Mouse (Mus musculus) neural tube, embryonic 14.5 days (tissue): ENCODE measurements around the gene Dock9. TPM values are rescaled to one million over a fixed set of nuclear protein-coding genes. Genes with fewer than 3 reads are reported as not detected.
"Not testable (repeated sequence)": the region's sequence is repeated elsewhere in the genome, so short reads cannot be mapped to it uniquely, and the experiment has no call there.

ENCODE experiments used
- ATAC-seq: fragments of 200-750 bp; cut with Nextera tagmentation; 2 replicates; pipeline ENCODE4 v1.8.0; 2017; ENCODE audit warnings: low read depth, mild to moderate bottlenecking, moderate TSS enrichment, moderate library complexity
- H3K27ac ChIP-seq: fragments of 300-500 bp; sonication (generic); 2 replicates; pipeline ENCODE4 v1.5.1; 2014; ENCODE audit warnings: low read depth, mild to moderate bottlenecking, control low read depth, low read length, moderate library complexity, mixed read lengths
- H3K27me3 ChIP-seq: fragments of 300-500 bp; sonication (generic); 2 replicates; pipeline ENCODE4 v1.6.1; 2014; ENCODE audit warnings: low read length; ENCODE audit not compliant: control insufficient read depth, insufficient read depth
- H3K36me3 ChIP-seq: fragments of 300-500 bp; sonication (generic); 2 replicates; pipeline ENCODE4 v1.6.1; 2014; ENCODE audit warnings: low read length, mixed read lengths; ENCODE audit not compliant: control insufficient read depth, insufficient read depth
- H3K4me1 ChIP-seq: fragments of 300-500 bp; sonication (generic); 2 replicates; pipeline ENCODE4 v1.6.1; 2014; ENCODE audit warnings: low read length; ENCODE audit not compliant: control insufficient read depth, insufficient read depth
- H3K4me2 ChIP-seq: fragments of 300-500 bp; sonication (generic); 2 replicates; pipeline ENCODE4 v1.6.1; 2014; ENCODE audit warnings: mild to moderate bottlenecking, low read depth, low read length, control low read depth
- H3K4me3 ChIP-seq: fragments of 300-500 bp; sonication (generic); 2 replicates; pipeline ENCODE4 v1.5.1; 2014; ENCODE audit warnings: low read depth, low read length, control low read depth, mixed read lengths
- H3K9ac ChIP-seq: fragments of 300-500 bp; sonication (generic); replicated peaks from 2 replicates; pipeline ENCODE4 v1.6.1; 2014; ENCODE audit warnings: low read depth, mild to moderate bottlenecking, control low read depth, low read length, mixed read lengths
- H3K9me3 ChIP-seq: fragments of 300-500 bp; sonication (generic); 2 replicates; pipeline ENCODE4 v1.6.1; 2016; ENCODE audit warnings: low read length; ENCODE audit not compliant: control insufficient read depth
- WGBS: fragments of 180-500 bp; shearing (Covaris S2); extraction: QIAGEN DNeasy Blood & Tissue Kit; methylation state at CpG from one replicate; pipeline ENCODE4 v1.1.7; 2014; 5-methylcytosine and 5-hydroxymethylcytosine counted together
- polyA plus RNA-seq: library from polyadenylated mRNA; unstranded; fragments of >200 nt; fragmentation: Nextera tagmentation; extraction: Ambion mirVana; gene quantifications from 2 replicates; pipeline ENCODE4 v1.2.1, GENCODE M21; 2014

The Dock9 gene
- polyA plus RNA-seq, 1 experiment from 2014 or later, result 13.2 TPM

DNA sequence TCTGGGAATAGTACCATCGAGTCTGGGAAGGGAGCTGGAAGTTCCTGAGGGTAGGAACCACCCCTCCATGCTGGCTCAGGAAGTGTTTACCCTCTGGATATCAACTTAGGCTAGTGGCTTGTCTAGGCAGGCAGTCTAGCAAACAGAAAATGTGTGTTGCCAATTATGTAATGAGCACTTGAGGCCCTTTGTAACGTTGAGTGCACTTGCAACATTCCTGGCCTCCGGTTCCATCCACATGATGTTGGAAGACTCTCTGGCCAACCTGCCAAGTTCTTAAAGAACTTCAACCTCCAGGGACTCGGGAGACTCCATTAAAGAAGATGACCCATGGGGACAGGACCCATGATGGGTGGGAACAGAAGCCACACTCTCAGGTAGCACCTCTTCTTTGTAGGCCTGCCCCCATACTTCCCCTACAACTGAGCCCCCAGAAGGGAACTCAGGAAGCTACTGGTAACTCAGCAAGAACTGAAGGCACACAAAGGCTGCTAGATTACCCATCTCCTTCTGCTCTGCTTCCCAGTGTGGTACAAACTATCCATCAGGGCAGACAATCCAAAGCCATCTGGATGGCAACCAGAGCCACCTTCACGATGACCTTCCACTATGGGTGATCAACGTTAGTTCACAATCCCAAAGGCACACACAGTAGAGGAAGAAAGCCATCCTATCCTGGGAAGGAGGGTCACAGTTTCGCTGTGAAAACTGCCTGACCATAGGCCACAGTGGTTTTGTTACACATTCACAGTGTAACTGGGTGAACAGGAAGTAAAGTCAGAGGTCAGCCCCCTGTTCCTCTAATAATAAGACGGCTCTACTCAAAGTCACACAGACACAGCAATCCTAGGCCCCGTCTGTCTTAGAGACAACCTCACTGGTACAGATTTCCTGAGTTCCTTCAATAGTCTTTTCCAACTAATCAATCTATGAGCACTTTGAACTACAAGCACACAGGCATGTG, 77.7 kb downstream of the Dock9 start:
- WGBS, result 82% methylated on average over 9 of the region's 9 CpGs
- no peak for ATAC-seq

DNA sequence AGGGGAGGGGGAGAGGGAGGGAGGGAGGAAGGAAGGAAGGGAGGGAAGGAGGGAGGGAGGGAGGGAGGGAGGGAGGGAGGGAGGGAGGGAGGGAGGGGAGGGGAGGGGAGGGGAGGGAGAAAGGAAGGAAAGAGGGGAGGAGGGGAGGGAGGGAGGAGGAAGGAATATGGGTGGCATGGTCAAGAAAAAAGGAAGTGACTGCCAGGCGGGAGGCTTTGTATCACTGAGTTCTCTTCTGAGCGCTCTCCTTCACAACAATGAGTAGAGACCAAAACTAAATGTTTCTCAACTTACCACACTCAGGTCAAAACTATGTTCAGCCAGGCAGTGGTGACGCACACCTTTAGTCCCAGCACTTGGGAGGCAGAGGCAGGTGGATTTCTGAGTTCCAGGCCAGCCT, 82.8 kb downstream of the Dock9 start:
- WGBS, result 91% methylated on average over 3 of the region's 3 CpGs
- not testable (repeated sequence) for H3K27me3 ChIP-seq, ATAC-seq, H3K4me2 ChIP-seq, H3K4me1 ChIP-seq, H3K9ac ChIP-seq, H3K36me3 ChIP-seq, H3K4me3 ChIP-seq, H3K27ac ChIP-seq, H3K9me3 ChIP-seq

More for the DNA sequence above, 77.7 kb downstream of the Dock9 start:
- 0 out of 2 replicates have a peak, but pooled peaks cover 5% of the 10 kb centered on the region for H3K4me1 ChIP-seq
- no peaks in the 10 kb centered on the region for H3K9me3 ChIP-seq
- no peaks in the 10 kb centered on the region for H3K36me3 ChIP-seq
- H3K27ac ChIP-seq, result no peak overlapping the region
- H3K9ac ChIP-seq, result no peak overlapping the region
- no peak overlapping the region for H3K4me2 ChIP-seq
- H3K4me3 ChIP-seq, result no peak overlapping the region
- no peaks in the 10 kb centered on the region for H3K27me3 ChIP-seq

DNA sequence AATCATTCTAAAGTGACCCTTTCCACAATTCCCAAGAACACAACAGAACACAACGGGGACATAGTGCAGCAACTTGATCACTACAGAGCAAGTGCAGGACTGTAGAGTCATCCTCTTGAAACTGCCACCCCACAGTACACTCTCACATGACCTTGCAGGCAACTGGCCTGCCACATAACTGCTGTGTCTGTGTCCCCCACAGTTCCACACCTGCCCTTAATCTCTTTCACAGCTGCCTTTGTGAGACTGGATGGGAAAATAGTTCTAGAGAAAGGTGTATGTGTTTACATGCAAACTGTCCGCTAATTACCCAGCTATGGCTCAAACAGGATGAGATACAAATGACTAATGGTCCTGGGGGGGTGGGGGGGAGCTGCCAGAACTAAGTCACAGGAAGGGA, 83.4 kb downstream of the Dock9 start:
- ATAC-seq, result no peak
- H3K4me1 ChIP-seq, result no peaks in the 10 kb centered on the region
- H3K9ac ChIP-seq, result no peak overlapping the region
- WGBS, result 78% methylated on average over 2 of the region's 2 CpGs
- H3K36me3 ChIP-seq, result no peaks in the 10 kb centered on the region
- no peak overlapping the region for H3K27ac ChIP-seq
- no peak overlapping the region for H3K4me2 ChIP-seq
- H3K27me3 ChIP-seq, result no peaks in the 10 kb centered on the region
- H3K4me3 ChIP-seq, result no peak overlapping the region
- no peaks in the 10 kb centered on the region for H3K9me3 ChIP-seq

DNA sequence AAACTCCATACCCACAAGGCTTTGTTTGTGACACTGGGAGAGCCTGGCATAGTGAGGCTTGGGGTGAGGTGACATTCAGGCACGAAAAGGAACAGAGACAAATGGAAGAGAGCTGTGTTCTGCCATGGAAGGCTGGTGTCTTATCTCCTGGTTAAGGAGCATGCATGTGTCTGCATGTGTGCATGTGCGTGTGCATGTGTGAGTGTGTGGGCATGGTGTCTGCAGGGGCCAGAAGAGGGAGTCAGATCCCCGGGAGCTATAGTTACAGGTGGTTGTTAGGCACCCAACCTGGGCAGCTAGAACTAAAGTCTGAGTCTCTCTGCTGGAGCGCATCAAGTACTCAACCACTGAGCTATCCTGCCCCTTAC, 83.8 kb downstream of the Dock9 start:
- Histone ChIP-seq H3K36me3 (no peaks in the 10 kb centered on the region), H3K9ac (no peak overlapping the region), H3K9me3 (no peaks in the 10 kb centered on the region), H3K27ac (no peak overlapping the region), H3K27me3 (no peaks in the 10 kb centered on the region), H3K4me3 (no peak overlapping the region), H3K4me2 (no peak overlapping the region), H3K4me1 (no peaks in the 10 kb centered on the region)
- WGBS, result 61% methylated on average over 4 of the region's 4 CpGs
- ATAC-seq, result no peak

DNA sequence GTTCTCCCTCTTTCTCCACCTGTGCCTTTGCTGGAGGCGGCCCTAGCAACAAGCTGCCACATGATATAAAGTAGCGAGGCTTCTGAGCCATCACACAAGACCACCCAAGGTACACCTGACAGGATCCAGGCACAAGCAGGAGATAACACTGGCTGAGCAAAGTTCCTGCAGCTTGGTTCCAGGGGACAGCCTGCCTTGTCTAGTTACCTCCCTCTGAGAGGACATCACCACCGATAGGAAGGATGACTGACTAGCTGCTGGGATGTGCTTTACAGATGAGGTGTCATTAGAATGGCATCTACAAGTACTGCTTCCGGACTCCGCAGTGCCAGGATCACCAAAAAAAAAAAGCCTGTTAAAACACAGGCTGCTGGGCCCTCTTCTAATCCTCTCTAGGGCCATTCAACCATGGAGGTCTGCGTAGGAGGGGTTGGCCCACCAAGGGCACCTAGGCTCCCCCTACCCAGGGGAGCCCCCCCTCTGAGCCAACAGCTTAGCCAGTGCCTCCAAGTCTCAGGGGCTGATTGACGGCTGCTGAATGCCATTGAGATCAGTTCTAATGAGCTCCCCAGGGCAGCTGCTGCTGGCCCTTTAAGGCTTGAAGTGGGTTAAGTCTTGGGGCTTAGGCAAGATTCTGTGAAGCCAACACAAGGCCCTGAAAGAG, 84.3 kb downstream of the Dock9 start:
- no peaks in the 10 kb centered on the region for H3K27me3 ChIP-seq
- no peak for ATAC-seq
- WGBS, result 25% methylated on average over 7 of the region's 7 CpGs
- no peaks in the 10 kb centered on the region for H3K36me3 ChIP-seq
- H3K27ac ChIP-seq, result no peak overlapping the region
- no peaks in the 10 kb centered on the region for H3K9me3 ChIP-seq
- no peak overlapping the region for H3K9ac ChIP-seq
- H3K4me1 ChIP-seq, result no peaks in the 10 kb centered on the region
- H3K4me2 ChIP-seq, result no peak overlapping the region
- no peak overlapping the region for H3K4me3 ChIP-seq

DNA sequence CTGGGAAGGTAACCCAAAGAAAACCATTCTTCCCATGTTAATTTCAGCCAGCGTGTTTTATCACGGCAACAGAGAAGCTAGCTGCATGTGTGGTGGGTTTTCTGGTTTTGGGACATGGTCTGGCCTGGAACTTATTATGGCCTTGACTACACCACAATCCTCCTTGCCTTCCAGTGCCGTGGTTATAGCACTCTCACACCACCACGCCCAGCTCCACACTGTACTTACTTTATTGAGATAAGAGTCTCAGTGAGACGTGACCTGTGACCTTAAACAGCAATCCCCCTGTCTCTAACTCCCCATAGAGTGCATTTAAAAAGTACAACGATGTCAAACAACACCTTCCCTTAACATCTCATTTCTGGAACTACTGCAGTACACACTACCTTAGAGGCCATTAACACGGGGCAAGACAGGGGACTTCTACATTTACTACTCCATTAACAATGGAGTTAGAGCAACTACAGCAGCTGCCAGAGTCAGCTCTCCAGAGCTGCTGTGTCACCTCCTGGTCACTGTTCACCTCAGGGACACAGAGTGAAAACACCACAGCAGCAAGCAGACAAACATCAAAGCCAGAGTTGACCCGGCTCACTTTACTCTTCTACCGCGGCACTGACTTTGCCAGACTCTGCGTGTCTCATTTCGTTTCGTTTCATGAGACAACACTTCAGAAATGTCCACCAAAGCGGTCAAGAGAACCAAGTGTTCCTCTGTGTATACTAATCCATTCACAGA, 86.4 kb downstream of the Dock9 start:
- Histone ChIP-seq H3K9me3 (no peaks in the 10 kb centered on the region), H3K4me3 (no peak overlapping the region), H3K9ac (no peak overlapping the region), H3K27ac (no peak overlapping the region), H3K4me2 (no peak overlapping the region), H3K27me3 (no peaks in the 10 kb centered on the region), H3K36me3 (no peaks in the 10 kb centered on the region), H3K4me1 (no peaks in the 10 kb centered on the region)
- no peak for ATAC-seq
- 71% methylated on average over 14 of the region's 14 CpGs for WGBS

DNA sequence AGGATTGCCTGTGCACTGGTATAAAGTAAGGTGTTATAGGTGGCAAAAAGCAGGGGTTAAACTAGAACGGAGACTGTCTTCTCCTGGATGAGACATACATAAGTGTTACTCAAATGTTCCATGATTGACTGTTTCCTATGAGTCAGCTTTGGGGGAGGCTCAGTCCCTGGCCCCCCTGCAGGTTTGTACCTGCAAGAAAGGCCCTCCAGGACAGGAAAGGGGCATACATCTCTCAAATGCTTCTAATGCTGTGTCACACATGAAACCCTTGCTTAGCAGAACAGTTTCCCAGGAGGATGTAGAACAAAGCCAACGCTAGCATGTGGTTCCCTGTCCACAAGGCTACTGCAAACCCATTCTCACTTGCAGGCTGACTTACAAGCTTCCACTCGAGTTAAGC, 87.5 kb downstream of the Dock9 start:
- H3K4me2 ChIP-seq, result no peak overlapping the region
- no peak for ATAC-seq
- WGBS, result 76% methylated on average over 3 of the region's 3 CpGs

DNA sequence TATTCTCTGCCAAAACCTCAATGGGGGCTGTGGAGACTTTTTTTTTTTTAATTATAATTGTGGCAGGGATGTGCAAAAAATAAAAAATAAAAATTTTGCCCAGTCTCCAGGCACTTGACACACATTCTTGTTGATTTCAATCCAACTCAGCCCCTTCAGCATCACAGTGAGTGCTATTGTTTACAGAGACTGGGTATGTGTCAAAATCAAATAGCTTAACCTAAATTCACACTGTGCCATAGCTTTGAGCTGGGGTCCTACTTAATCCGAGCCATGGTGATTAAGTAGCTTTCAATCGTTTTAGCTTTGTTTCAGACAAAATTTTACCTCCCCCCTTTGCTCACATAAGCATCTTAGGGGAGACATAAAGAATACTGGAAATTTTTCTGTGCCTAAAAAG, 89.4 kb downstream of the Dock9 start:
- Histone ChIP-seq H3K36me3 (no peaks in the 10 kb centered on the region), H3K4me2 (no peak overlapping the region), H3K27ac (no peak overlapping the region), H3K4me3 (no peak overlapping the region), H3K27me3 (no peaks in the 10 kb centered on the region), H3K4me1 (no peaks in the 10 kb centered on the region), H3K9ac (no peak overlapping the region), H3K9me3 (no peaks in the 10 kb centered on the region)
- WGBS, result 39% methylated on average over 2 of the region's 2 CpGs
- ATAC-seq, result no peak

More for the DNA sequence above, 87.5 kb downstream of the Dock9 start:
- H3K4me3 ChIP-seq, result no peak overlapping the region
- H3K27ac ChIP-seq, result no peak overlapping the region
- no peaks in the 10 kb centered on the region for H3K9me3 ChIP-seq
- no peaks in the 10 kb centered on the region for H3K4me1 ChIP-seq
- no peaks in the 10 kb centered on the region for H3K36me3 ChIP-seq
- no peak overlapping the region for H3K9ac ChIP-seq
- no peaks in the 10 kb centered on the region for H3K27me3 ChIP-seq

DNA sequence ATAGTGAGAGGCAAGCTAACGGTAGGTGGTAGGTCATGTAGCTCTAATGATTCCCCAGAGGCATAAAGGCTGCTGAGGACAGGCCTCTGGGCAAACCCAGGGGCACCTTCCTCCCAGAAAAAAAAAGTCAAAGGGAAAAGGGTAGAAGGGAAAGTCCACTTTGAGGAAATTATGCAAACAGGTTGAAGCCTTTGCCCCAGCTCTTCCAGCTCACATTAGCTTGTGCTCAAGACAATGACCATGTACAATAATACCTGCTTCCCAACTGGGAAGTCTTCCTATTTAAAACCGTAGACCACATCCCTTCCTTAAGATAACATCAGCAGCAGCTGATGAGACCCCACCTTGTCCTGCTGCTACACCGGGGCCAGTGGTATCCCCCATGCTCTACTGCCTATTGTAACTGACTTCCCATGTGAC, 91.1 kb downstream of the Dock9 start:
- no peak overlapping the region for H3K4me2 ChIP-seq
- no peaks in the 10 kb centered on the region for H3K4me1 ChIP-seq
- no peak overlapping the region for H3K27ac ChIP-seq
- no peak for ATAC-seq
- no peak overlapping the region for H3K4me3 ChIP-seq
- WGBS, result 55% methylated on average over 3 of the region's 3 CpGs
- no peak overlapping the region for H3K9ac ChIP-seq
- H3K27me3 ChIP-seq, result no peaks in the 10 kb centered on the region
- H3K36me3 ChIP-seq, result no peaks in the 10 kb centered on the region
- H3K9me3 ChIP-seq, result no peaks in the 10 kb centered on the region
